Mouse (Mus musculus): Measurements from ENCODE around the gene Rfng. TPM values are rescaled to one million over a fixed set of nuclear protein-coding genes. Genes with fewer than 3 reads are reported as not detected.
A peak's percentile ranks its signal among the peaks of the same experiment; 100 is the strongest.

Rfng gene
- total and polyA plus RNA-seq, 3 experiments = 3.8 to 17.6 (median 10.0) TPM

GRCm38 (mm10) chr11:120775774-120776469 lies 8.1 kb downstream of the Rfng start:
- Histone ChIP-seq H3K4me2 (ENCODE audit: insufficient read depth, low read depth, poor library complexity, severe bottlenecking) (no peak overlapping the region; the same call in 1 of the 2 replicates), H3K36me3 (replicated peaks in 1 of 2; ENCODE audit: control insufficient read depth in 1 of 2, insufficient read depth in 1 of 2, low read length in 1 of 2) (peaks cover 6 to 14% of the 10 kb centered on the region in 2 experiments), H3K4me1 (ENCODE audit: control insufficient read depth in 1 of 2, insufficient read depth in 2 of 2) (peaks cover 0 to 9% of the 10 kb centered on the region in 2 experiments; a peak in 2 of 4 replicates), H3K9ac (ENCODE audit: insufficient read depth, low read depth) (0 out of 2 replicates have a peak overlapping the region, but pooled peaks have one; percentile 8), H3K9me3 (replicated peaks; ENCODE audit: low read length) (no peaks in the 10 kb centered on the region), H3K27me3 (replicated peaks) (no peaks in the 10 kb centered on the region), H3K4me3 (replicated peaks in 1 of 3; ENCODE audit: low read depth in 2 of 3, low read length in 2 of 3, poor library complexity in 1 of 3) (no peak overlapping the region), H3K79me2 (replicated peaks; ENCODE audit: control insufficient read depth, extremely low read depth, insufficient read depth, poor library complexity, severe bottlenecking) (no peaks in the 10 kb centered on the region), H3K27ac (ENCODE audit: insufficient read depth, low read depth) (no peak overlapping the region)
- dilution Hi-C loops (cut with MboI; ENCODE audit: extremely low pct_ligation_motif_present, extremely low pct_unique_long_range_greater_than_20kb, low sequenced_read_pairs) (no loop called here), in situ Hi-C loops (cut with MboI; ENCODE audit: low pct_ligation_motif_present, low pct_unique_long_range_greater_than_20kb, low sequenced_read_pairs) (no loop called here)
- peak; percentile 98 for DNase-seq (ENCODE audit: extremely low read depth)
- TF ChIP-seq E2F4 (IDR thresholded peaks at IDR 0.05; ENCODE audit: insufficient replicate concordance, low read depth, low read length) (no peak), MEF2A (IDR thresholded peaks at IDR 0.05; ENCODE audit: borderline replicate concordance, low read depth, low read length) (peak; percentile 82), MXI1 (IDR thresholded peaks at IDR 0.05; ENCODE audit: low read depth, low read length) (peak; percentile 74; the same call in 1 of the 2 replicates), KAT2A (IDR thresholded peaks at IDR 0.05; ENCODE audit: insufficient replicate concordance, low read length) (no peak), JUN (IDR thresholded peaks at IDR 0.05; ENCODE audit: insufficient read depth, low read depth, low read length) (no peak), JUND (conservative IDR thresholded peaks at IDR 0.05; ENCODE audit: low read depth, low read length) (no peak), ZC3H11A (IDR thresholded peaks at IDR 0.05; ENCODE audit: low read depth, low read length) (peak; percentile 97), ETS1 (conservative IDR thresholded peaks at IDR 0.05; ENCODE audit: low read depth, low read length) (no peak; the same call in 1 of the 2 replicates), ELF1 (IDR thresholded peaks at IDR 0.05; ENCODE audit: low read depth, low read length) (peak; percentile 82), ZMIZ1 (IDR thresholded peaks at IDR 0.05; ENCODE audit: low read depth, low read length) (no peak), CTCF (conservative IDR thresholded peaks at IDR 0.05 in 1 of 2, IDR thresholded peaks at IDR 0.05 in 1 of 2; ENCODE audit: low read depth in 2 of 2, low read length in 2 of 2) (peak; percentile 99 to 100), TBP (conservative IDR thresholded peaks at IDR 0.05; ENCODE audit: low read depth, low read length) (no peak), MYC (IDR thresholded peaks at IDR 0.05; ENCODE audit: low read depth, low read length) (peak; percentile 100), ZNF384 (IDR thresholded peaks at IDR 0.05; ENCODE audit: low read depth, low read length) (no peak), HCFC1 (IDR thresholded peaks at IDR 0.05; ENCODE audit: low read depth, low read length) (peak; percentile 67), IRF4 (IDR thresholded peaks at IDR 0.05; ENCODE audit: low read depth, low read length) (peak; percentile 84), EP300 (IDR thresholded peaks at IDR 0.05; ENCODE audit: low read length) (peak; percentile 29; the same call in 1 of the 2 replicates), RAD21 (IDR thresholded peaks at IDR 0.05; ENCODE audit: low read depth, low read length) (no peak; the same call in none of the 2 replicates), NELFE (IDR thresholded peaks at IDR 0.05; ENCODE audit: low read depth, low read length) (peak; percentile 97; the same call in 1 of the 2 replicates), RCOR1 (conservative IDR thresholded peaks at IDR 0.05; ENCODE audit: low read depth, low read length) (no peak), PAX5 (IDR thresholded peaks at IDR 0.05; ENCODE audit: low read length) (no peak), MAFK (IDR thresholded peaks at IDR 0.05; ENCODE audit: insufficient replicate concordance, low read length) (no peak), ZKSCAN1 (IDR thresholded peaks at IDR 0.05; ENCODE audit: borderline replicate concordance, low read depth, low read length) (no peak), SMC3 (IDR thresholded peaks at IDR 0.05; ENCODE audit: low read depth, low read length) (peak; percentile 100), CHD2 (IDR thresholded peaks at IDR 0.05; ENCODE audit: low read length) (no peak), UBTF (IDR thresholded peaks at IDR 0.05; ENCODE audit: low read depth, low read length) (no peak), CHD1 (IDR thresholded peaks at IDR 0.05; ENCODE audit: low read depth, low read length) (no peak), POLR2AphosphoS2 (IDR thresholded peaks at IDR 0.05; ENCODE audit: low read depth, low read length) (no peak), MAZ (IDR thresholded peaks at IDR 0.05; ENCODE audit: low read depth, low read length) (peak; percentile 28; the same call in 1 of the 2 replicates), USF2 (conservative IDR thresholded peaks at IDR 0.05; ENCODE audit: low read depth, low read length) (no peak), USF1 (IDR thresholded peaks at IDR 0.05; ENCODE audit: low read depth, low read length) (no peak), NRF1 (IDR thresholded peaks at IDR 0.05; ENCODE audit: low read depth, low read length) (peak; percentile 52), SIN3A (IDR thresholded peaks at IDR 0.05; ENCODE audit: low read length) (peak; percentile 84; the same call in 1 of the 2 replicates), GABPA (IDR thresholded peaks at IDR 0.05; ENCODE audit: insufficient replicate concordance, low read depth, low read length) (no peak), TCF12 (IDR thresholded peaks at IDR 0.05; ENCODE audit: low read depth, low read length) (peak; percentile 77), BHLHE40 (IDR thresholded peaks at IDR 0.05; ENCODE audit: low read depth, low read length) (peak; percentile 58), MAX (IDR thresholded peaks at IDR 0.05; ENCODE audit: low read length) (peak; percentile 99), POLR2A (IDR thresholded peaks at IDR 0.05; ENCODE audit: low read depth, low read length) (peak; percentile 37)

Data from CH12.LX (cell line).